Mouse (Mus musculus) bone marrow, adult 2 months (tissue): Measurements from ENCODE around the gene Izumo1. TPM values are rescaled to one million over a fixed set of nuclear protein-coding genes. Genes with fewer than 3 reads are reported as not detected.
"Not testable (repeated sequence)": the region's sequence is repeated elsewhere in the genome, so short reads cannot be mapped to it uniquely, and the experiment has no call there.

Experiments
- H3K27ac ChIP-seq: fragments of 200-500 bp; 2 replicates; pipeline ENCODE4 v1.5.1; 2012; ENCODE audit warnings: low read depth, mild to moderate bottlenecking, control low read depth, inconsistent platforms, low read length; ENCODE audit not compliant: control insufficient read depth, poor library complexity, insufficient read depth
- H3K4me1 ChIP-seq: fragments of 200-500 bp; 2 replicates; pipeline ENCODE4 v1.6.1; 2011; ENCODE audit warnings: low read length; ENCODE audit not compliant: control insufficient read depth, insufficient read depth
- H3K4me3 ChIP-seq: fragments of 200-500 bp; replicated peaks from 2 replicates; pipeline ENCODE3; 2011; ENCODE audit warnings: mild to moderate bottlenecking, low read depth, low read length, control low read depth; ENCODE audit not compliant: control insufficient read depth
- CTCF ChIP-seq: fragments of 200-500 bp; IDR thresholded peaks from 2 replicates; pipeline ENCODE4 v1.5.1; 2011; ENCODE audit warnings: low read length, control low read depth; ENCODE audit not compliant: control insufficient read depth, insufficient read depth
- POLR2A ChIP-seq: fragments of 200-500 bp; IDR thresholded peaks from 2 replicates; pipeline ENCODE4 v1.6.1; 2011; ENCODE audit warnings: low read depth, mild to moderate bottlenecking, control low read depth, low read length, borderline replicate concordance; ENCODE audit not compliant: control insufficient read depth
- WGBS: fragments of 180-500 bp; shearing (Covaris S2); methylation state at CpG from one replicate; pipeline ENCODE4 v1.1.7; 2018; 5-methylcytosine and 5-hydroxymethylcytosine counted together
- polyA plus RNA-seq: library from polyadenylated mRNA; stranded (reverse); fragments of >200 nt; gene quantifications from 2 replicates; pipeline ENCODE4 v1.2.4, GENCODE M21; 2011; ENCODE audit warnings: low replicate concordance; ENCODE audit not compliant: missing spikeins, insufficient read depth, insufficient read length

The Izumo1 gene
- polyA plus RNA-seq, 1 experiment = 1.1 TPM

- WGBS = 28% methylated on average over 11 of the region's 11 CpGs
- peak overlapping the region; percentile 61 for H3K27ac ChIP-seq
- no peak for TF ChIP-seq CTCF
- TF ChIP-seq POLR2A = no peak
Measured at GRCm38 (mm10) chr7:45660746-45661478, 39.3 kb downstream of the Izumo1 start.

GRCm38 (mm10) chr7:45661702-45662101 is 40.1 kb downstream of the Izumo1 start:
- H3K4me1 ChIP-seq, H3K27ac ChIP-seq, H3K4me3 ChIP-seq: not testable (repeated sequence)
- 56% methylated on average over 6 of the region's 6 CpGs for WGBS

More at GRCm38 (mm10) chr7:45660746-45661478, 39.3 kb downstream of the Izumo1 start:
- H3K4me3 ChIP-seq = peak overlapping the region; percentile 46
- H3K4me1 ChIP-seq = no peaks in the 10 kb centered on the region

GRCm38 (mm10) chr7:45665303-45666138 is 43.9 kb downstream of the Izumo1 start:
- no peaks in the 10 kb centered on the region for H3K4me1 ChIP-seq
- TF ChIP-seq CTCF = no peak
- TF ChIP-seq POLR2A = no peak
- WGBS = 71% methylated on average over 13 of the region's 13 CpGs
- H3K27ac ChIP-seq = no peak overlapping the region
- H3K4me3 ChIP-seq = no peak overlapping the region

GRCm38 (mm10) chr7:45666161-45666560 is 44.5 kb downstream of the Izumo1 start, which contains the start of gene Fut2:
TSS of gene Fut2 (minus strand) at chr7:45666394.
- H3K4me1 ChIP-seq = no peaks in the 10 kb centered on the region
- no peak for TF ChIP-seq POLR2A
- no peak for TF ChIP-seq CTCF
- no peak within 1 kb of the TSS for H3K27ac ChIP-seq
- H3K4me3 ChIP-seq = no peak within 1 kb of the TSS
- 75% methylated on average over 7 of the region's 7 CpGs for WGBS

GRCm38 (mm10) chr7:45667761-45668160 is 46.1 kb downstream of the Izumo1 start:
- H3K4me3 ChIP-seq = no peak overlapping the region
- WGBS = 94% methylated on average over 14 of the region's 14 CpGs
- TF ChIP-seq CTCF = no peak
- TF ChIP-seq POLR2A = no peak
- H3K4me1 ChIP-seq = no peaks in the 10 kb centered on the region
- H3K27ac ChIP-seq = no peak overlapping the region

- WGBS = 85% methylated on average over 9 of the region's 9 CpGs
- Histone ChIP-seq H3K4me3 (no peak overlapping the region), H3K27ac (no peak overlapping the region), H3K4me1 (no peaks in the 10 kb centered on the region)
- peak; percentile 40 for TF ChIP-seq CTCF
- no peak for TF ChIP-seq POLR2A
Measured at GRCm38 (mm10) chr7:45668921-45669320, 47.3 kb downstream of the Izumo1 start.

- Histone ChIP-seq H3K27ac (no peak overlapping the region), H3K4me3 (no peak overlapping the region), H3K4me1 (peaks cover 4% of the 10 kb centered on the region; the same call in 1 of the 2 replicates)
- TF ChIP-seq POLR2A (no peak), CTCF (no peak)
- WGBS = 75% methylated on average over 7 of the region's 7 CpGs
Measured at GRCm38 (mm10) chr7:45677627-45678295, 56.1 kb downstream of the Izumo1 start.

Other genes starting within 250 kb of the Izumo1 start
- 753 and 781 TPM in 2 replicates for gene Snrnp70, start 226.1 kb upstream of the Izumo1 start, polyA plus RNA-seq
- gene Kcna7, start 216.2 kb upstream of the Izumo1 start, polyA plus RNA-seq = not detected in 2 replicates
- 1.8 TPM in 1 of 2 replicates, not detected in the other for gene Ntf5, start 208.1 kb upstream of the Izumo1 start, polyA plus RNA-seq
- not detected in 2 replicates for gene Lhb, start 201.0 kb upstream of the Izumo1 start, polyA plus RNA-seq
- 11.3 and 17.4 TPM in 2 replicates for gene Gys1, start 187.0 kb upstream of the Izumo1 start, polyA plus RNA-seq
- 61.4 and 66.3 TPM in 2 replicates for gene Ruvbl2, start 183.7 kb upstream of the Izumo1 start, polyA plus RNA-seq
- gene Ftl1, start 161.9 kb upstream of the Izumo1 start, polyA plus RNA-seq = 2,067 and 2,131 TPM in 2 replicates
- gene Bax, start 154.9 kb upstream of the Izumo1 start, polyA plus RNA-seq = 71.8 and 143 TPM in 2 replicates
- 1.3 TPM in 1 of 2 replicates, not detected in the other for gene Tulp2, start 139.9 kb upstream of the Izumo1 start, polyA plus RNA-seq
- not detected in 2 replicates for gene Gm45808, start 135.0 kb upstream of the Izumo1 start, polyA plus RNA-seq
- gene Dhdh, start 133.0 kb upstream of the Izumo1 start, polyA plus RNA-seq = 2.7 and 4.8 TPM in 2 replicates
- 69.3 and 71.9 TPM in 2 replicates for gene Nucb1, start 111.4 kb upstream of the Izumo1 start, polyA plus RNA-seq
- gene Ppp1r15a, start 95.5 kb upstream of the Izumo1 start, polyA plus RNA-seq = 356 and 801 TPM in 2 replicates
- gene Plekha4, start 95.5 kb upstream of the Izumo1 start, polyA plus RNA-seq = 2.1 and 8.9 TPM in 2 replicates
- 5.7 TPM in 1 of 2 replicates, not detected in the other for gene Hsd17b14, start 66.9 kb upstream of the Izumo1 start, polyA plus RNA-seq
- 35.7 and 58.4 TPM in 2 replicates for gene Bcat2, start 51.7 kb upstream of the Izumo1 start, polyA plus RNA-seq
- gene Fgf21, start 6.3 kb upstream of the Izumo1 start, polyA plus RNA-seq = not detected in 2 replicates
- not detected in 2 replicates for gene Fut1, start 4.5 kb upstream of the Izumo1 start, polyA plus RNA-seq
- gene Rasip1, start 5.7 kb downstream of the Izumo1 start, polyA plus RNA-seq = 5.9 and 6.0 TPM in 2 replicates
- 1.00 TPM in 1 of 2 replicates, not detected in the other for gene Mamstr, start 18.2 kb downstream of the Izumo1 start, polyA plus RNA-seq
- gene Fut2, start 44.6 kb downstream of the Izumo1 start, polyA plus RNA-seq = not detected in 2 replicates
- not detected in 2 replicates for gene Ntn5, start 62.2 kb downstream of the Izumo1 start, polyA plus RNA-seq
- gene Sec1, start 72.6 kb downstream of the Izumo1 start, polyA plus RNA-seq = not detected in 2 replicates
- 4.4 TPM in 1 of 2 replicates, not detected in the other for gene Car11, start 78.0 kb downstream of the Izumo1 start, polyA plus RNA-seq
- gene Dbp, start 83.3 kb downstream of the Izumo1 start, polyA plus RNA-seq = 8.6 and 19.3 TPM in 2 replicates
- gene Rpl18, start 93.6 kb downstream of the Izumo1 start, polyA plus RNA-seq = 845 and 916 TPM in 2 replicates
- 12.9 and 24.4 TPM in 2 replicates for gene Sphk2, start 96.2 kb downstream of the Izumo1 start, polyA plus RNA-seq
- gene Fam83e, start 99.4 kb downstream of the Izumo1 start, polyA plus RNA-seq = 1.1 TPM in 1 of 2 replicates, not detected in the other
- not detected in 2 replicates for gene Spaca4, start 104.0 kb downstream of the Izumo1 start, polyA plus RNA-seq
- not detected in 2 replicates for gene Lmtk3, start 161.9 kb downstream of the Izumo1 start, polyA plus RNA-seq
- gene Sult2b1, start 162.9 kb downstream of the Izumo1 start, polyA plus RNA-seq = 2.4 TPM in 1 of 2 replicates, not detected in the other
- gene Cyth2, start 192.8 kb downstream of the Izumo1 start, polyA plus RNA-seq = 30.7 and 64.7 TPM in 2 replicates
- 2.6 TPM in 1 of 2 replicates, not detected in the other for gene Kcnj14, start 203.0 kb downstream of the Izumo1 start, polyA plus RNA-seq
- gene Grwd1, start 209.1 kb downstream of the Izumo1 start, polyA plus RNA-seq = 6.9 and 13.9 TPM in 2 replicates